In genomic region chr4:134821061-134821460, GRCm38 (mm10) we compare ENCODE assay signal across 14 mouse cellular contexts.
"Had no signal": no experiment of that assay in that cellular context is flagged by ENCODE, and none has a peak within 500 bp of the region (broad histone marks: within the 10 kb centered on the region; RNA-seq: fewer than 3 reads in every experiment).

No protein-coding gene starts in this region.

- H3K9ac ChIP-seq: limb, embryonic 13.5 days; liver, embryonic 15.5 days; neural tube, embryonic 15.5 days had no signal

- H3K4me3 ChIP-seq: layer of hippocampus, adult 2 months; limb, embryonic 13.5 days; liver, embryonic 15.5 days; midbrain, embryonic 10.5 days; myocyte; neural tube, embryonic 15.5 days had no signal

- H3K27me3 ChIP-seq: limb, embryonic 13.5 days; liver, embryonic 15.5 days; neural tube, embryonic 15.5 days had no signal

- H3K4me2 ChIP-seq: limb, embryonic 13.5 days; liver, embryonic 11.5 days; liver, embryonic 15.5 days; neural tube, embryonic 15.5 days had no signal

- H3K4me1 ChIP-seq: midbrain, embryonic 10.5 days had no signal

- H3K27ac ChIP-seq: layer of hippocampus, adult 2 months; limb, embryonic 13.5 days; liver, embryonic 15.5 days; midbrain, embryonic 10.5 days; neural tube, embryonic 15.5 days had no signal

- DNase-seq: kidney, postnatal 4 days; midbrain, embryonic 14.5 days; right cerebral cortex, adult 18-20 months; thymus, postnatal 36 days had no signal

- H3K9me3 ChIP-seq: limb, embryonic 13.5 days; liver, embryonic 15.5 days; midbrain, embryonic 10.5 days; neural tube, embryonic 15.5 days had no signal

- ATAC-seq: hindbrain, embryonic 16.5 days; inflammation-experienced regulatory T-cells, adult 6 months; intestine, postnatal 0 days had no signal
